Mouse (Mus musculus): Measurements from ENCODE around the gene Tsc1. TPM values are rescaled to one million over a fixed set of nuclear protein-coding genes. Genes with fewer than 3 reads are reported as not detected.
A peak's percentile ranks its signal among the peaks of the same experiment; 100 is the strongest.

Tsc1 gene
- polyA plus RNA-seq, 1 experiment from 2014 or later = 23.3 TPM

DNA sequence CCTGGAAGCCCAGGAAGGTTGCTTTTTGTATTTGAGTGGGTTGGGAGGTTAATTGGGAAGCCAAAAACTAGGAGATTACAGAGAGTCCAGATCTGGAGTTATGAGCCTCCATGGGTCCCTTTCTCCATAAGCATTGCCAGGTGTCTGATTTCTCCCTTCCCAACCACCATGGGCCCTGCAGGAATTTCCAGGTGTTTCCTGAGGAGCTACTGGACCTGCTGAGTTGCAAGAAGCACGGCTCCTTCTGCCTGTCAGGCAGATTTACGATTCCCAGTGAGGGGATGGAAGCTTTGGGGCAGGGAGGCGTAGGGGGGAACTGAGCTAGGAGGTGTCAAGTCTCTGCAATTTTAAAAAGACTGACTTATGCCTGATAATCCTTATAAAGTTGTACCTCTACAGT is 24.8 kb downstream of the Tsc1 start:
- ATAC-seq (ENCODE audit: low FRiP score, low TSS enrichment) = no peak
- Histone ChIP-seq H3K9ac (replicated peaks; ENCODE audit: low read length) (no peak overlapping the region), H3K27ac (ENCODE audit: low read length) (no peak overlapping the region), H3K4me2 (replicated peaks; ENCODE audit: low read depth, low read length) (no peak overlapping the region), H3K4me1 (ENCODE audit: insufficient read depth, low read length) (no peaks in the 10 kb centered on the region), H3K9me3 (ENCODE audit: low read length) (no peaks in the 10 kb centered on the region), H3K36me3 (ENCODE audit: insufficient read depth, low read length) (peaks cover 50% of the 10 kb centered on the region), H3K4me3 (ENCODE audit: low read length) (no peak overlapping the region), H3K27me3 (ENCODE audit: insufficient read depth, low read length) (no peaks in the 10 kb centered on the region)
- WGBS = 53% methylated on average over 3 of the region's 3 CpGs

GRCm38 (mm10) chr2:28671438-28671837 is 30.4 kb downstream of the Tsc1 start:
- Histone ChIP-seq H3K9ac (replicated peaks; ENCODE audit: low read length) (no peak overlapping the region), H3K27me3 (ENCODE audit: insufficient read depth, low read length) (no peaks in the 10 kb centered on the region), H3K4me1 (ENCODE audit: insufficient read depth, low read length) (no peaks in the 10 kb centered on the region), H3K4me3 (ENCODE audit: low read length) (no peak overlapping the region), H3K27ac (ENCODE audit: low read length) (no peak overlapping the region), H3K4me2 (replicated peaks; ENCODE audit: low read depth, low read length) (no peak overlapping the region), H3K36me3 (ENCODE audit: insufficient read depth, low read length) (peaks cover 69% of the 10 kb centered on the region), H3K9me3 (ENCODE audit: low read length) (no peaks in the 10 kb centered on the region)
- 59% methylated on average over 2 of the region's 2 CpGs for WGBS
- ATAC-seq (ENCODE audit: low FRiP score, low TSS enrichment) = no peak

DNA sequence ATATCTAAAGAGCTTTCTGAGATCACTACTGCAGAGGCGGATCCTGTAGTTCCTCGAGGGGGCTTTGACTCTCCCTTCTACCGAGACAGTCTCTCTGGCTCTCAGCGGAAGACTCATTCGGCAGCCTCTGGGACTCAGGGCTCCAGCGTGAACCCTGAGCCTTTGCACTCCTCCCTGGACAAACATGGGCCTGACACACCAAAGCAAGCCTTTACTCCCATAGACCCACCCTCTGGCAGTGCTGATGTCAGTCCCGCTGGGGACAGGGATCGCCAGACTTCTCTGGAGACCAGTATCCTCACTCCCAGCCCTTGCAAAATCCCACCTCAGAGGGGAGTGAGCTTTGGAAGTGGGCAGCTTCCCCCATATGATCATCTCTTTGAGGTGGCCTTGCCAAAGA is 35.0 kb downstream of the Tsc1 start:
- 93% methylated on average over 8 of the region's 8 CpGs for WGBS
- Histone ChIP-seq H3K27me3 (ENCODE audit: insufficient read depth, low read length) (no peaks in the 10 kb centered on the region), H3K9ac (replicated peaks; ENCODE audit: low read length) (no peak overlapping the region), H3K4me1 (ENCODE audit: insufficient read depth, low read length) (no peaks in the 10 kb centered on the region), H3K27ac (ENCODE audit: low read length) (no peak overlapping the region), H3K4me2 (replicated peaks; ENCODE audit: low read depth, low read length) (no peak overlapping the region), H3K4me3 (ENCODE audit: low read length) (no peak overlapping the region), H3K36me3 (ENCODE audit: insufficient read depth, low read length) (peaks cover 73% of the 10 kb centered on the region), H3K9me3 (ENCODE audit: low read length) (no peaks in the 10 kb centered on the region)
- no peak for ATAC-seq (ENCODE audit: low FRiP score, low TSS enrichment)

DNA sequence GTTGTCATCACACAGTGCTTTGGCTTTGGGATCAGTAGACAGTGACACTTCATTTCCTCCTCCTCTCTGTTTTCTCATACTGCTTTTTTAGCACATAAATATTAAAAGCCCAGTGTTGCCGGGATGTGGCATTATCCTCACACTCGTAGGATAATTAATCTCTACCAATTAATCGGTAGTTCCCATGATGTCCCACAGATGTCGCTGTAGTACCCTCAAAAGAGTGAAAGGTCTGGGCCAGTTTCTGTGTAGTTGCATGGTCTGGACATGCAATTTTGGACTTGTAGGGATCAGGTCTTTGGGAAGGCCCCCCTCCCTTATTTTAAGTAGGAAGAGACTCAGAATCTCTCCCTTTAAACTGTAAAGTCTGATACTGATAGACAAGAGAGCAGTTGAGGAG is 39.7 kb downstream of the Tsc1 start:
- H3K9me3 ChIP-seq (ENCODE audit: low read length) = no peaks in the 10 kb centered on the region
- ATAC-seq (ENCODE audit: low FRiP score, low TSS enrichment) = no peak
- WGBS = 38% methylated on average over 4 of the region's 4 CpGs
- H3K4me2 ChIP-seq (replicated peaks; ENCODE audit: low read depth, low read length) = no peak overlapping the region
- no peak overlapping the region for H3K9ac ChIP-seq (replicated peaks; ENCODE audit: low read length)
- no peaks in the 10 kb centered on the region for H3K4me1 ChIP-seq (ENCODE audit: insufficient read depth, low read length)
- H3K27ac ChIP-seq (ENCODE audit: low read length) = no peak overlapping the region
- peaks cover 67% of the 10 kb centered on the region for H3K36me3 ChIP-seq (ENCODE audit: insufficient read depth, low read length)
- no peak overlapping the region for H3K4me3 ChIP-seq (ENCODE audit: low read length)
- H3K27me3 ChIP-seq (ENCODE audit: insufficient read depth, low read length) = no peaks in the 10 kb centered on the region

GRCm38 (mm10) chr2:28681718-28682117 is 40.7 kb downstream of the Tsc1 start:
- no peak overlapping the region for H3K4me2 ChIP-seq (replicated peaks; ENCODE audit: low read depth, low read length)
- WGBS = 84% methylated on average over 4 of the region's 4 CpGs
- no peak overlapping the region for H3K4me3 ChIP-seq (ENCODE audit: low read length)
- no peak overlapping the region for H3K27ac ChIP-seq (ENCODE audit: low read length)
- no peak for ATAC-seq (ENCODE audit: low FRiP score, low TSS enrichment)
- no peaks in the 10 kb centered on the region for H3K4me1 ChIP-seq (ENCODE audit: insufficient read depth, low read length)
- no peak overlapping the region for H3K9ac ChIP-seq (replicated peaks; ENCODE audit: low read length)
- H3K9me3 ChIP-seq (ENCODE audit: low read length) = no peaks in the 10 kb centered on the region
- no peaks in the 10 kb centered on the region for H3K27me3 ChIP-seq (ENCODE audit: insufficient read depth, low read length)
- peaks cover 67% of the 10 kb centered on the region for H3K36me3 ChIP-seq (ENCODE audit: insufficient read depth, low read length)

DNA sequence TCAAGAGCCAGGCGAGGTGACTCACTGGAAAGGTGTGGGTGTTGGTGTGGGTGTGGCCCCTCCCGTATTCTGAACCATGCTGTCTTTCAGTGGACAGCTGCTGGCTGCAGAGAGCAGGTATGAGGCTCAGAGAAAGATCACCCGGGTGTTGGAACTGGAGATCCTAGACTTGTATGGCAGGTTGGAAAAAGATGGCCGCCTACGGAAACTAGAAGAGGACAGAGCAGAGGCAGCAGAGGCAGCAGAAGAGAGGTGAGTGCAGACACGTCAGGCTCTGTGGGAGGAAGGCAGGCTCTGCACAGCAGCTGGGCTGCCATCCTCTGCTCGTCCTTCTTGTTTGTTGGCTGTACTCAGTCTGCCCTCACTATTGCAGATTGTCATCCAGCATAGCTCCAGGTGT is 44.9 kb downstream of the Tsc1 start:
- H3K4me2 ChIP-seq (replicated peaks; ENCODE audit: low read depth, low read length) = no peak overlapping the region
- peaks cover 54% of the 10 kb centered on the region for H3K36me3 ChIP-seq (ENCODE audit: insufficient read depth, low read length)
- 82% methylated on average over 7 of the region's 7 CpGs for WGBS
- H3K27me3 ChIP-seq (ENCODE audit: insufficient read depth, low read length) = no peaks in the 10 kb centered on the region
- no peak overlapping the region for H3K9ac ChIP-seq (replicated peaks; ENCODE audit: low read length)
- no peak overlapping the region for H3K27ac ChIP-seq (ENCODE audit: low read length)
- H3K4me3 ChIP-seq (ENCODE audit: low read length) = no peak overlapping the region
- no peaks in the 10 kb centered on the region for H3K9me3 ChIP-seq (ENCODE audit: low read length)
- ATAC-seq (ENCODE audit: low FRiP score, low TSS enrichment) = no peak
- no peaks in the 10 kb centered on the region for H3K4me1 ChIP-seq (ENCODE audit: insufficient read depth, low read length)

DNA sequence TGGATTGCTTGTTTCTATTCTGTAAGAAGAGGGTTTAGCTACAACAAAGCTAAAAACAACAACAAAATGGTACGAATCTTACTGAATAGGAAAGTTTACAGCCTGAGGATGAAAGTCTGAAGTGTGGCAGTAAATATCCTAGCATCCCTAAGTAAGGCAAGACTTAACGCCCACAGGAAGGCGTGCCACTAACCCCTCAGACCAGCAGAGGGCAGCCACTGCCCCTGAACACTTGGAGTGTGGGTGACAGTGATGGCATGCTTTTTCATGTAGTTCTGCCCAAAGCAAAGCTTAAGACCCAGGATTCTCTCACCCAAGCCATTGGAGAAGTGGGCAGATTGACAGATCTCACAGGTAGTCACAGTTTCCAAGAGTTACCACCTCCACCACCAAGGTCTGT is 47.4 kb downstream of the Tsc1 start:
- Histone ChIP-seq H3K27ac (ENCODE audit: low read length) (no peak overlapping the region), H3K4me2 (replicated peaks; ENCODE audit: low read depth, low read length) (no peak overlapping the region), H3K4me1 (ENCODE audit: insufficient read depth, low read length) (no peaks in the 10 kb centered on the region), H3K9me3 (ENCODE audit: low read length) (no peaks in the 10 kb centered on the region), H3K27me3 (ENCODE audit: insufficient read depth, low read length) (no peaks in the 10 kb centered on the region), H3K36me3 (ENCODE audit: insufficient read depth, low read length) (peaks cover 33% of the 10 kb centered on the region), H3K9ac (replicated peaks; ENCODE audit: low read length) (no peak overlapping the region), H3K4me3 (ENCODE audit: low read length) (no peak overlapping the region)
- 37% methylated on average over 3 of the region's 3 CpGs for WGBS
- ATAC-seq (ENCODE audit: low FRiP score, low TSS enrichment) = no peak; the same call in 1 of the 2 replicates

DNA sequence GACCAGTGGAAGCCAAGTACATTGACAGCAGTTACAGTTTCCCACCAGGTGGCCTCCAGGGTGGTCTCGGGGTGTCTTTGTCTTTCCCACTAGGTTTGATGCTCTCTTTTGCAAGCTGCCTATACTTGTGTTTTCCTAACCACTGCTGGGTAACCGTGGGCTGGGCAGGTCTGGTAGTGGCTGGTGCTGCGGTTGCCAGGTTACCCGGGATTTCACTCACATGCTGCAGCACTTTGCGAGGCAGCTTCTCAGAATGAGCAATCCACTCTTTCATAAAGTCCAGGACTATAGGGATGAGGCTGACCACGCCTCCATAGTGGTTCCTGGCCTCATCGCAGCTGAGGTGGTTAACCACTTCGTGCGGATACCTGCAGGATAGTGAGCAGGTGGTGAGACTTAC is 51.7 kb downstream of the Tsc1 start:
- H3K4me1 ChIP-seq (ENCODE audit: insufficient read depth, low read length) = no peaks in the 10 kb centered on the region
- no peak for ATAC-seq (ENCODE audit: low FRiP score, low TSS enrichment)
- H3K4me2 ChIP-seq (replicated peaks; ENCODE audit: low read depth, low read length) = no peak overlapping the region
- no peak overlapping the region for H3K27ac ChIP-seq (ENCODE audit: low read length)
- H3K9me3 ChIP-seq (ENCODE audit: low read length) = no peaks in the 10 kb centered on the region
- H3K4me3 ChIP-seq (ENCODE audit: low read length) = no peak overlapping the region
- no peaks in the 10 kb centered on the region for H3K27me3 ChIP-seq (ENCODE audit: insufficient read depth, low read length)
- 79% methylated on average over 9 of the region's 9 CpGs for WGBS
- H3K9ac ChIP-seq (replicated peaks; ENCODE audit: low read length) = no peak overlapping the region
- peaks cover 5% of the 10 kb centered on the region; the same call in 1 of the 2 replicates for H3K36me3 ChIP-seq (ENCODE audit: insufficient read depth, low read length)

- Histone ChIP-seq H3K4me2 (replicated peaks; ENCODE audit: low read depth, low read length) (no peak overlapping the region), H3K9me3 (ENCODE audit: low read length) (no peaks in the 10 kb centered on the region), H3K9ac (replicated peaks; ENCODE audit: low read length) (no peak overlapping the region), H3K27ac (ENCODE audit: low read length) (no peak overlapping the region), H3K27me3 (ENCODE audit: insufficient read depth, low read length) (no peaks in the 10 kb centered on the region), H3K4me3 (ENCODE audit: low read length) (no peak overlapping the region), H3K4me1 (ENCODE audit: insufficient read depth, low read length) (peaks cover 19% of the 10 kb centered on the region), H3K36me3 (ENCODE audit: insufficient read depth, low read length) (no peaks in the 10 kb centered on the region)
- ATAC-seq (ENCODE audit: low FRiP score, low TSS enrichment) = no peak
- 65% methylated on average over 5 of the region's 5 CpGs for WGBS
Observed at GRCm38 (mm10) chr2:28698566-28698965, 57.5 kb downstream of the Tsc1 start.

- peak within 1 kb of the TSS; percentile 65 for H3K4me3 ChIP-seq (ENCODE audit: low read length)
- peaks cover 19% of the 10 kb centered on the region for H3K4me1 ChIP-seq (ENCODE audit: insufficient read depth, low read length)
- no peaks in the 10 kb centered on the region for H3K36me3 ChIP-seq (ENCODE audit: insufficient read depth, low read length)
- no peaks in the 10 kb centered on the region for H3K27me3 ChIP-seq (ENCODE audit: insufficient read depth, low read length)
- H3K27ac ChIP-seq (ENCODE audit: low read length) = peak within 1 kb of the TSS; percentile 79
- under 1% methylated on average over 53 of the region's 53 CpGs for WGBS
- H3K9me3 ChIP-seq (ENCODE audit: low read length) = no peaks in the 10 kb centered on the region
- H3K9ac ChIP-seq (replicated peaks; ENCODE audit: low read length) = peak within 1 kb of the TSS; percentile 78
- H3K4me2 ChIP-seq (replicated peaks; ENCODE audit: low read depth, low read length) = peak within 1 kb of the TSS; percentile 92
- ATAC-seq (ENCODE audit: low FRiP score, low TSS enrichment) = peak; percentile 91
Observed at GRCm38 (mm10) chr2:28699361-28700335, 58.6 kb downstream of the Tsc1 start, which contains the start of the genes Spaca9 and Ak8. Gene Spaca9 (minus strand): TSS chr2:28699727. Gene Ak8 (plus strand): TSS chr2:28700164.

All from kidney, embryonic 16.5 days (tissue).